Mouse (Mus musculus) monocyte, adult 2 months (primary cell): Measurements from ENCODE around the gene Zfp59.
"Not testable (repeated sequence)": the region's sequence is repeated elsewhere in the genome, so short reads cannot be mapped to it uniquely, and the experiment has no call there.

ENCODE experiments used
- DNase-seq, 2 experiments: peaks; one replicate each; pipeline ENCODE4 v3.0.0; 2022; ENCODE audit warnings: low spot score in 2 of 2, low read depth in 1 of 2

The Zfp59 gene

GRCm38 (mm10) chr7:27862578-27862977 lies 24.2 kb downstream of the Zfp59 start:
- DNase-seq: not testable (repeated sequence)

- DNase-seq: no peak
Measured at GRCm38 (mm10) chr7:27881721-27882120, 43.3 kb downstream of the Zfp59 start.

DNA sequence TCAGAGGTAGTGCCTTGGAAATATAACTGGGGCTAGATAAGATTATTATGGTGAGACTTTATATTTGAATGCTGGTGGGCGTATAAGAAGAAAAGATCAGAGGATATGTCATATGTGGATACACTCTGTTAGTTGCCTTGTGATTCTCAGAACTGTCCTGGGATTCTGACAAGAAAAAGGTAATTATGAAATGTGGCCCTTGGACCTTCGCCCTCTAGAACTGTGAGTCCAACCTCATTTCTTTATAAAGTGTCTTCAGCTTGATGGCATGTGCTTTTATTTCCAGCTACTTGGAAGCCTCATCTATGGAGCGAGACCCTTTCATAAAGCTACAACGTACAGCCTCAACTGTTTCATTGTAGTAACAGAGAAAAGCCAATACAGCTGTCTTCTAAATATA lies 62.2 kb downstream of the Zfp59 start:
- no peak for DNase-seq

DNA sequence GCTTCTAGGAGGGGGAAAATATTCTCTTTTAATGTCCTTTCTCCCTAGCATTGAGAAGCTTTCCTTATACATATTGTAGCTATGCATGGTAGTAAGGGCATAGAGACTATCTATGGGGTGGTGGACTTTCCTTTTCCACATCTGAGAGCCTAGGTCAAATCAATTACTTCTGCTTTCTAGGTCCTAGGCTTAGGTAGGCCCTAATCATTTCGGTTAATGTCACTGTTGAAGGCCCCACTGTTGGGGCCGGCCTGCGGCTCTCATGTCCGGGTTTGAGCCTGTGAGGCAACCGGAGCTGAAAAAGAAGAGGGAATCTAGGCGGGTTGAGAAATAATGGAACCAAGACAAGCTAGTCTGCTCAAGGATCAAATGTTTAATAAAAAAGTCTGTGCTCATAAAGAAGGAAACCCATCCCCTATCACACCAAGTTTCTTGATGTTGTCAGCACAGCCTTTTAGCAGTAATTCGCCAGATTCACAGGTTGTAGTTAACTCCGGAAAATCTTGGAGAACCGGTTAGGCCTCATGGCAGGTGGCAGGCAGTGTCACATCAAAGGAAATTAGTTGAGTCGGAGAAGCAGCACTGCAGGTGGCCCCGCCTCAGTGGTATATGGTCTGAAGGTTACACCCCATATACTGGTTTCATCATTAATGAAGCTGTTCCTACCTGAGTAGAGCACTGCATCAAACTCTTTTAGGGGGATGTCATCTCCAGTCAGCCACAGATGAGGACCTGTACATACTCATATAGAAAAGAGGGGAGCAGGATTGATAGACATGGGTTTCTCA lies 66.8 kb downstream of the Zfp59 start:
- DNase-seq: no peak
